Mouse (Mus musculus): Measurements from ENCODE around the gene Dpm2.

Gene Dpm2

GRCm38 (mm10) chr2:32612274-32612673 is 41.6 kb downstream of the Dpm2 start:
- WGBS = 80% methylated on average over 26 of the region's 26 CpGs

- 100% methylated on average over 1 of the region's 1 CpGs for WGBS
These were observed 46.5 kb downstream of the Dpm2 start for GRCm38 (mm10) chr2:32617109-32617508.

GRCm38 (mm10) chr2:32617601-32618000 is 46.9 kb downstream of the Dpm2 start:
- 96% methylated on average over 4 of the region's 4 CpGs for WGBS

- 78% methylated on average over 9 of the region's 9 CpGs for WGBS
These were observed 47.4 kb downstream of the Dpm2 start for GRCm38 (mm10) chr2:32618051-32618450.

- WGBS = 68% methylated on average over 4 of the region's 4 CpGs
These were observed 50.2 kb downstream of the Dpm2 start for GRCm38 (mm10) chr2:32620682-32621516.

GRCm38 (mm10) chr2:32621517-32621859 is 50.8 kb downstream of the Dpm2 start, which contains the start of gene Ak1:
TSS of gene Ak1 (plus strand) at chr2:32621758.
- WGBS = 41% methylated on average over 7 of the region's 7 CpGs
